Mouse (Mus musculus) brown adipose tissue, adult 24 weeks (tissue): Measurements from ENCODE around the gene Eif4a1. TPM values are rescaled to one million over a fixed set of nuclear protein-coding genes. Genes with fewer than 3 reads are reported as not detected.

Experiments
- H3K27ac ChIP-seq: fragments of 200-500 bp; replicated peaks from 2 replicates; pipeline ENCODE4 v1.5.1; 2012; ENCODE audit warnings: low read depth, mild to moderate bottlenecking, low read length
- H3K4me1 ChIP-seq: fragments of 200-500 bp; 2 replicates; pipeline ENCODE4 v1.6.1; 2012; ENCODE audit warnings: low read length, mixed read lengths; ENCODE audit not compliant: control insufficient read depth, insufficient read depth, insufficient read length
- H3K4me3 ChIP-seq: fragments of 200-500 bp; 2 replicates; pipeline ENCODE4 v1.5.1; 2012; ENCODE audit warnings: low read depth, mild to moderate bottlenecking, low read length, moderate library complexity; ENCODE audit not compliant: insufficient read depth
- polyA plus RNA-seq: library from polyadenylated mRNA; stranded (reverse); fragments of >200 nt; gene quantifications from 2 replicates; pipeline ENCODE4 v1.2.4, GENCODE M21; 2012; ENCODE audit not compliant: missing spikeins, insufficient read depth, insufficient read length

Gene Eif4a1
- polyA plus RNA-seq, 1 experiment, result 268 TPM

DNA sequence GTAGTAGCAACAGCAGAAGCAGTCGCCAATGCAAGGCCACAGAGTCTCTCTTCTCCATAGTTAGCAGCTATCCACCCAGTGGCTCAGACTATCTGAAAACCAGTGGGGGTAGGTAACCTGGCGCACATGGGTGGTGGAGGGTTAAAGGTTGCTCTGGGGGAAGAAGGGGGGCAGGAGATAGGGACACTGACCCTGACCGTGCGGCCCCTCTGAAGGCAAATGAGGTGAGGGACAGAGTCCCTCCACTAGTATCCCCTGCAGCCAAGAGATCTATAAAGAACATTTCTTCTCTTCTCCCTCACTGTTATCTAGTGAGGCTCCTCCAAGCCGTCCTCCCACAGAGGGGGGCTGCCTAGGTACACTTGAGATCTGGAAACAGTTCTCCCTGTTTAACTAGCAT lies 54.4 kb downstream of the Eif4a1 start, which contains the start of gene Shbg:
Gene Shbg (minus strand): TSS at position 101 of the 400 bp plus-strand sequence.
- H3K4me3 ChIP-seq, result no peak within 1 kb of the TSS
- no peaks in the 10 kb centered on the region for H3K4me1 ChIP-seq
- H3K27ac ChIP-seq, result no peak within 1 kb of the TSS

Other genes with a start within 250 kb of the Eif4a1 start
- gene Dnah2, start 123.3 kb downstream of the Eif4a1 start, polyA plus RNA-seq, result not detected in 2 replicates
- gene Efnb3, start 112.2 kb downstream of the Eif4a1 start, polyA plus RNA-seq, result not detected in 2 replicates
- 10.7 and 10.9 TPM in 2 replicates for gene Wrap53, start 92.2 kb downstream of the Eif4a1 start, polyA plus RNA-seq
- 13.6 and 18.3 TPM in 2 replicates for gene Trp53, start 92.1 kb downstream of the Eif4a1 start, polyA plus RNA-seq
- 6.7 and 8.3 TPM in 2 replicates for gene Atp1b2, start 66.5 kb downstream of the Eif4a1 start, polyA plus RNA-seq
- not detected in 2 replicates for gene Shbg, start 54.5 kb downstream of the Eif4a1 start, polyA plus RNA-seq
- gene Sat2, start 50.4 kb downstream of the Eif4a1 start, polyA plus RNA-seq, result 8.6 and 10.9 TPM in 2 replicates
- 27.8 and 29.5 TPM in 2 replicates for gene Fxr2, start 39.4 kb downstream of the Eif4a1 start, polyA plus RNA-seq
- not detected in 2 replicates for gene Sox15, start 17.1 kb downstream of the Eif4a1 start, polyA plus RNA-seq
- 73.8 and 102 TPM in 2 replicates for gene Mpdu1, start 9.8 kb downstream of the Eif4a1 start, polyA plus RNA-seq
- 10.3 and 12.1 TPM in 2 replicates for gene Cd68, start 6.3 kb downstream of the Eif4a1 start, polyA plus RNA-seq
- gene Senp3, start 9.7 kb upstream of the Eif4a1 start, polyA plus RNA-seq, result 49.9 and 65.3 TPM in 2 replicates
- gene Tnfsf13, start 13.4 kb upstream of the Eif4a1 start, polyA plus RNA-seq, result 4.1 and 4.9 TPM in 2 replicates
- 12.7 and 13.7 TPM in 2 replicates for gene Tnfsf12, start 23.4 kb upstream of the Eif4a1 start, polyA plus RNA-seq
- gene Tnfsfm13, start 23.7 kb upstream of the Eif4a1 start, polyA plus RNA-seq, result 0.99 and 2.8 TPM in 2 replicates
- 10.4 and 16.5 TPM in 2 replicates for gene Polr2a, start 86.2 kb upstream of the Eif4a1 start, polyA plus RNA-seq
- gene Slc35g3, start 89.5 kb upstream of the Eif4a1 start, polyA plus RNA-seq, result not detected in 2 replicates
- 17.2 and 23.6 TPM in 2 replicates for gene Zbtb4, start 93.5 kb upstream of the Eif4a1 start, polyA plus RNA-seq
- gene Chrnb1, start 123.5 kb upstream of the Eif4a1 start, polyA plus RNA-seq, result 1.7 and 2.4 TPM in 2 replicates
- gene Fgf11, start 129.4 kb upstream of the Eif4a1 start, polyA plus RNA-seq, result 5.6 and 7.5 TPM in 2 replicates
- 1.2 TPM in 1 of 2 replicates, not detected in the other for gene Tmem102, start 133.2 kb upstream of the Eif4a1 start, polyA plus RNA-seq
- gene Gm39566, start 142.9 kb upstream of the Eif4a1 start, polyA plus RNA-seq, result not detected in 2 replicates
- gene Spem2, start 146.0 kb upstream of the Eif4a1 start, polyA plus RNA-seq, result not detected in 2 replicates
- gene Spem1, start 149.8 kb upstream of the Eif4a1 start, polyA plus RNA-seq, result not detected in 2 replicates
- gene Nlgn2, start 165.4 kb upstream of the Eif4a1 start, polyA plus RNA-seq, result 1.8 and 2.7 TPM in 2 replicates
- gene Tmem256, start 166.1 kb upstream of the Eif4a1 start, polyA plus RNA-seq, result 206 and 248 TPM in 2 replicates
- 18.7 TPM in 2 replicates for gene Plscr3, start 174.0 kb upstream of the Eif4a1 start, polyA plus RNA-seq
- not detected in 2 replicates for gene Tnk1, start 186.3 kb upstream of the Eif4a1 start, polyA plus RNA-seq
- not detected in 2 replicates for gene Tmem95, start 205.6 kb upstream of the Eif4a1 start, polyA plus RNA-seq
- 2.5 and 3.3 TPM in 2 replicates for gene Kctd11, start 209.0 kb upstream of the Eif4a1 start, polyA plus RNA-seq
- not detected in 2 replicates for gene Acap1, start 223.1 kb upstream of the Eif4a1 start, polyA plus RNA-seq
- gene 2810408A11Rik, start 228.6 kb upstream of the Eif4a1 start, polyA plus RNA-seq, result 3.2 TPM in 1 of 2 replicates, not detected in the other
- gene Neurl4, start 228.6 kb upstream of the Eif4a1 start, polyA plus RNA-seq, result 16.9 and 18.4 TPM in 2 replicates
- 23.6 and 24.3 TPM in 2 replicates for gene Gps2, start 241.5 kb upstream of the Eif4a1 start, polyA plus RNA-seq
- gene Eif5a, start 249.5 kb upstream of the Eif4a1 start, polyA plus RNA-seq, result 424 and 439 TPM in 2 replicates